Mouse (Mus musculus) layer of hippocampus, adult 18-20 months (tissue): ENCODE results near the gene Prrc2a. TPM values are rescaled to one million over a fixed set of nuclear protein-coding genes. Genes with fewer than 3 reads are reported as not detected.

Experiments used
- DNase-seq, 2 experiments: peaks; one replicate each; pipeline ENCODE4 v3.0.0; 2022; ENCODE audit warnings: low spot score in 2 of 2
- total RNA-seq, 2 experiments: library from RNA; stranded (reverse); gene quantifications; 2 replicates each; pipeline ENCODE4 v1.2.3; 2021

Prrc2a gene
- total RNA-seq, 2 experiments from 2014 or later: 317 to 343 TPM

GRCm38 (mm10) chr17:35163326-35164081 is 1.2 kb downstream of the Prrc2a start:
- no peak for DNase-seq

- DNase-seq: no peak
Observed at GRCm38 (mm10) chr17:35162730-35163129, 2.0 kb downstream of the Prrc2a start.

GRCm38 (mm10) chr17:35162121-35162520 is 2.6 kb downstream of the Prrc2a start:
- no peak for DNase-seq

- DNase-seq: no peak
Observed at GRCm38 (mm10) chr17:35161421-35161820, 3.3 kb downstream of the Prrc2a start.

- DNase-seq: no peak
Observed at GRCm38 (mm10) chr17:35159638-35160037, 5.1 kb downstream of the Prrc2a start.

GRCm38 (mm10) chr17:35158850-35159593 is 5.7 kb downstream of the Prrc2a start:
- no peak for DNase-seq

- no peak for DNase-seq
Observed at GRCm38 (mm10) chr17:35157661-35158175, 7.0 kb downstream of the Prrc2a start.

- no peak for DNase-seq
Observed at GRCm38 (mm10) chr17:35157254-35157653, 7.4 kb downstream of the Prrc2a start.

- no peak for DNase-seq
Observed at GRCm38 (mm10) chr17:35156461-35157200, 8.1 kb downstream of the Prrc2a start.

GRCm38 (mm10) chr17:35155451-35155850 is 9.2 kb downstream of the Prrc2a start:
- DNase-seq: no peak

- DNase-seq: no peak
Observed at GRCm38 (mm10) chr17:35154616-35155015, 10.1 kb downstream of the Prrc2a start.

GRCm38 (mm10) chr17:35153931-35154330 is 10.8 kb downstream of the Prrc2a start:
- DNase-seq: no peak

- DNase-seq: no peak
Observed at GRCm38 (mm10) chr17:35153077-35153476, 11.6 kb downstream of the Prrc2a start.

GRCm38 (mm10) chr17:35152121-35152520 is 12.6 kb downstream of the Prrc2a start:
- no peak for DNase-seq

GRCm38 (mm10) chr17:35147922-35148639 is 16.6 kb downstream of the Prrc2a start:
- DNase-seq: no peak

- no peak for DNase-seq
Observed at GRCm38 (mm10) chr17:35147348-35147747, 17.3 kb downstream of the Prrc2a start.

- no peak for DNase-seq
Observed at GRCm38 (mm10) chr17:35146139-35146538, 18.6 kb downstream of the Prrc2a start.

GRCm38 (mm10) chr17:35141971-35142370 is 22.7 kb downstream of the Prrc2a start:
- no peak for DNase-seq

- DNase-seq: no peak
Observed at GRCm38 (mm10) chr17:35140490-35140996, 24.2 kb downstream of the Prrc2a start.

GRCm38 (mm10) chr17:35139269-35139668 is 25.4 kb downstream of the Prrc2a start:
- DNase-seq: no peak
